Mouse (Mus musculus) erythroblast, embryonic 14.5 days (primary cell): ENCODE measurements around the gene Crtc3. TPM values are rescaled to one million over a fixed set of nuclear protein-coding genes. Genes with fewer than 3 reads are reported as not detected.

Source experiments
- H3K27me3 ChIP-seq: 2 replicates; pipeline ENCODE4 v1.6.1; 2012; ENCODE audit warnings: inconsistent platforms; ENCODE audit not compliant: control insufficient read depth
- H3K36me3 ChIP-seq: 2 replicates; pipeline ENCODE4 v1.6.1; 2012; ENCODE audit warnings: mild to moderate bottlenecking, inconsistent platforms; ENCODE audit not compliant: control insufficient read depth
- H3K4me1 ChIP-seq: 2 replicates; pipeline ENCODE4 v1.6.1; 2012; ENCODE audit warnings: inconsistent platforms; ENCODE audit not compliant: control insufficient read depth
- H3K4me3 ChIP-seq: replicated peaks from 2 replicates; pipeline ENCODE3; 2012; ENCODE audit warnings: moderate library complexity, mild to moderate bottlenecking, inconsistent platforms
- H3K9me3 ChIP-seq: 2 replicates; pipeline ENCODE4 v1.6.1; 2012; ENCODE audit warnings: low read length, inconsistent platforms, mixed read lengths; ENCODE audit not compliant: control insufficient read depth
- GATA1 ChIP-seq: IDR thresholded peaks from 2 replicates; pipeline ENCODE4 v1.6.1; 2012; ENCODE audit warnings: low read length, inconsistent platforms, mixed read lengths
- TAL1 ChIP-seq: IDR thresholded peaks from 3 replicates; pipeline ENCODE4 v1.6.1; 2012; ENCODE audit warnings: low read length, inconsistent platforms, mixed read lengths
- polyA plus RNA-seq: library from polyadenylated mRNA; stranded (reverse); fragments of >175 nt; gene quantifications from 2 replicates; pipeline ENCODE4 v1.2.3, GENCODE M21; 2012

Crtc3 gene
- polyA plus RNA-seq, 1 experiment: 0.78 TPM

DNA sequence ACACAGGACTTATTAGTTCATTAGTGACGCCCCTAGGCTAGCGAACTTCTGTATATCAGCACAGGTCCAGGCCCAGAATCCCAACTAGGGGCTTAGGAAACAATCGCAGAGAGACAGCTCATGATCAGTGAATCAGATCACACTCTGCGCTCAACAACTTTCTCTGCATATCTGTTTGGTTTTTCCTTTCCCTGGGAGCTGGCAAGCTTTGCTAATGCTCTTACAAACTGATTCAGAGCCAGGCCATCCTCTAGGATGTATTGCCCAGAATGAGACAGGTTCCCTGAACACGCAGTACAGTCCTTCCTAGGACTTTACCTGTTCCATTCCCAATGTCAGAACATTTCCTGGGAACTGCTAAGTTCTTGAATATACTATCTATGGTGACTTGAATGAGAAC is 61.7 kb downstream of the Crtc3 start:
- no peak for TF ChIP-seq GATA1
- TF ChIP-seq TAL1: no peak
- no peak overlapping the region for H3K4me3 ChIP-seq
- no peaks in the 10 kb centered on the region for H3K36me3 ChIP-seq
- H3K9me3 ChIP-seq: no peaks in the 10 kb centered on the region
- H3K27me3 ChIP-seq: no peaks in the 10 kb centered on the region
- H3K4me1 ChIP-seq: peaks cover 22% of the 10 kb centered on the region

DNA sequence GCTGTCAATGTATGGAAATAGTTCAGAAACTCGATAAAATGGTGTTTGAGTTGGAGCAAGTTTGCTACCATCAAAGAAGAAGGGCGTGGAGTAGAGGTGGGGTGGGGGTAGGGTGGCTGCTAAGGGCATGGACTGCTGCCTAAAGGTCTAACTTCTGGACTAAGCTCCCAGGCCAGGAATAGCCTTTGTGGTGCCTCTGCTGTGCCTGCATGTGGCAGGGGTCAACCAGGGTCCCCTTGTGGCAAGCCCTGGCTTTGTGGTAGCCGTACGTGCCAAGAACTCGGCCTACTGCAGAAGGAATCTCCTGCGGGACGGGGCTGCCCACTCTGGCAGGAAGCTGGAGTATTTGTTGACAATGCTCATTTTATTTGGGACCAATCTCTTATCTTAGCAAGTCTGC is 62.8 kb downstream of the Crtc3 start:
- Histone ChIP-seq H3K9me3 (no peaks in the 10 kb centered on the region), H3K36me3 (peaks cover 3% of the 10 kb centered on the region; the same call in 1 of the 2 replicates), H3K4me1 (peaks cover 20% of the 10 kb centered on the region), H3K4me3 (no peak overlapping the region), H3K27me3 (no peaks in the 10 kb centered on the region)
- TF ChIP-seq TAL1 (no peak), GATA1 (no peak)

DNA sequence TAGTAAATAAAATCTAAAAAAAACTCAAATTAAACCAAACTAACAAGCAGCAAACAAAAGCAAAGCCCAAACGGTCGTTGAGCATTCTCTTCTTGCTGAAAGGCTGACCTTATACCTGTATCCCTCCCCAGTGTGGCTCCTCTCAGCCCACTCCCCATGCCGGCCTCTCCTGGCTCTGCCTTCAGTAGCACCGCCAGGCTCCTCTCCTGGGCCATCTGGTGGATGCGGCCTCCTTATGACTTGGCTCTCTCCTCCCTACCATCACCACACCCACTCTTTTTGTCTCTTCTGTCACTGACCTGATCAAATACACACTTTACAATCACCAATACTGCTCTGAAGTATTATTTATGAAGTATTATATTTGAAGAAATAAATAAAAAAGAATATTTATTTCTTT is 65.4 kb downstream of the Crtc3 start:
- H3K4me3 ChIP-seq: no peak overlapping the region
- peaks cover 4% of the 10 kb centered on the region; the same call in 1 of the 2 replicates for H3K36me3 ChIP-seq
- H3K27me3 ChIP-seq: no peaks in the 10 kb centered on the region
- H3K9me3 ChIP-seq: no peaks in the 10 kb centered on the region
- H3K4me1 ChIP-seq: peaks cover 3% of the 10 kb centered on the region
- TF ChIP-seq TAL1 (no peak), GATA1 (no peak)

DNA sequence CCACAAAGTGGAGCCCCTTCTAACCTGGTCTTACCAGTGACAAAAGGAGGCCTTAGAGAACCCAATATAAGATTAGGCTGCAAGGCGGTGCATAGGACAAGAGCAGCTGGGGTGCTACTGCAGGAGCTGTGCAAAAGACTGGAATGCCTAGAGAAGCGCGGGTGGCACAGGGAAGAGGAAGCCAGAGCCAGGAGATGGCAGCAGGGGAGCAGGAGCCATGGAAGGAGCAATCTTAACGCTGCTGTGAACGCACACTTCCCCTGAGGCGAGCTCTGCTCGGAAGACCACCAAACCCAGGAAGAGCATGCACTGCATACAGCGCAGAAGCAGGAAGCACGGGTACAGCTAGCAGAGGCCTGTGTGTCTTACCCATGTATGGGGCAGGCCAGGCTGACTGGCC is 72.6 kb downstream of the Crtc3 start:
- no peaks in the 10 kb centered on the region for H3K4me1 ChIP-seq
- peaks cover 9% of the 10 kb centered on the region for H3K36me3 ChIP-seq
- TF ChIP-seq TAL1: no peak
- TF ChIP-seq GATA1: no peak

DNA sequence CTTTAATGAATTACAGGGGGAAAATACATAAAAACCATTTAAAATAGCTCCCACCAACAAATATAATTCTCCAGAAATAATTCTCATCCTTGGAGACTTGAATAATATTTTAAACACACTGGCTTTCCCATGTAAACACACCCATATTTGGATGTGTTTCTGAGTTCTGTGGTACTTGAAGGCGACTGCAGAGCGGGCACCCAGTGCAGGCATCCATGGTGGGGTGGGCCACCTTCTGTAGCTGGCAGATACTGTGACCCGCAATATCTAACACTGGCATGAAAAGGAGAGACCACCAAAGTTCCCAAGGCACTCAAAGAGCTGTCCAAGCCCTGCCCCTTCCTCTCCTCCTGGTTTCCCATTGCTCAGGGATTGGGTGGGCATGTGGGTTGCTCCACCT is 74.6 kb downstream of the Crtc3 start:
- no peaks in the 10 kb centered on the region for H3K4me1 ChIP-seq
- peaks cover 8% of the 10 kb centered on the region for H3K36me3 ChIP-seq
- H3K9me3 ChIP-seq: no peaks in the 10 kb centered on the region
- TF ChIP-seq GATA1: no peak
- TF ChIP-seq TAL1: no peak
- H3K4me3 ChIP-seq: no peak overlapping the region
- no peaks in the 10 kb centered on the region for H3K27me3 ChIP-seq

More for the DNA sequence above, 72.6 kb downstream of the Crtc3 start:
- H3K4me3 ChIP-seq: no peak overlapping the region
- H3K9me3 ChIP-seq: no peaks in the 10 kb centered on the region
- H3K27me3 ChIP-seq: no peaks in the 10 kb centered on the region

DNA sequence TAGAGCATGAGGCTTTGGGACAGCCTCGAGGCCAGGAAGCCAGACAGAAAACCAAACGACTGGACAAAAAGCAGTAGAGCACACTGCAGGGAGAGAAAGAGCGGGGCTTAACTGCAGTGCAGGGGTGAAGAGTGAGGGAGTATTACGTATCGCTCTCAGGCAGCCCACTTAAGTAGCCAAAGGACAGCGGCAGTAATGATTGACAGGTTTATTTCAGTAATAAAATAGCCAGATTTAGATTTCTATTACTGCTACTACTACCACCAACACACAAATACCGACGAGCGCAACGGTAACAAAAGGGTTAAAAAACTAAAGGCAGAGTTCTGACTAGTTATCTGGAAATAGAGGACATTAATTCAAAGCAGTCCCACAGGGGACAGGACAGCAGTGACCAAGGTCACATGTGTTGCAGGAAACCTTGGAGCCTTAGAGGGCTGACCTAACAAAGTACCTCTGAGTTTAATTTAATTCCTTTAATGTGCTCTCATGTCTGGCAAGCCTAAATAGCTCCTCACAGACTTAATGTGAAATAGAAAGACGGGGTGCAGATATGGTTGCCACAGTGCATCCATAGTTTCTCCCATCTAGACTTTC is 76.4 kb downstream of the Crtc3 start:
- Histone ChIP-seq H3K4me1 (no peaks in the 10 kb centered on the region), H3K27me3 (no peaks in the 10 kb centered on the region), H3K36me3 (peaks cover 8% of the 10 kb centered on the region), H3K9me3 (no peaks in the 10 kb centered on the region), H3K4me3 (no peak overlapping the region)
- TF ChIP-seq TAL1 (no peak), GATA1 (no peak)

DNA sequence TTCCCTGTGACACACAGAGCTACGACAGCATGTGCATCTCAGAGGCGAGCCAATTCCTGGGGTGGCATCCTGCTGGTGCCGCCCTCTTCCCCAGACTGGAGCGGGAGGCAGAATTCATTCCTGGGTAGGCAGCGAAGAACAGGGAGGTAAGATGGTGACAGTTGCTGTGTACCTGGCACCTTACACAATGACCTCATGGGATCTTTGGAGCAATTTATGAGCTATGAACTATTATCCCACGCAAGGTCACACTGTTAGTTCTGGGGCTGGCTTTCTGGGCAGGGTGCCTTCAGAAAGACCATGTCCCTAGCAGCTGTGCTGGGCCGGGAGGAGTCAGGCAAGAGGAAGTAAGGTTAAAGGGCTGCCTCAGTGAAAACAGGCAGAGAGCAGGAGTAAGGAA is 77.0 kb downstream of the Crtc3 start:
- Histone ChIP-seq H3K27me3 (no peaks in the 10 kb centered on the region), H3K4me1 (no peaks in the 10 kb centered on the region), H3K36me3 (peaks cover 8% of the 10 kb centered on the region), H3K9me3 (no peaks in the 10 kb centered on the region), H3K4me3 (no peak overlapping the region)
- TF ChIP-seq TAL1 (no peak), GATA1 (no peak)

DNA sequence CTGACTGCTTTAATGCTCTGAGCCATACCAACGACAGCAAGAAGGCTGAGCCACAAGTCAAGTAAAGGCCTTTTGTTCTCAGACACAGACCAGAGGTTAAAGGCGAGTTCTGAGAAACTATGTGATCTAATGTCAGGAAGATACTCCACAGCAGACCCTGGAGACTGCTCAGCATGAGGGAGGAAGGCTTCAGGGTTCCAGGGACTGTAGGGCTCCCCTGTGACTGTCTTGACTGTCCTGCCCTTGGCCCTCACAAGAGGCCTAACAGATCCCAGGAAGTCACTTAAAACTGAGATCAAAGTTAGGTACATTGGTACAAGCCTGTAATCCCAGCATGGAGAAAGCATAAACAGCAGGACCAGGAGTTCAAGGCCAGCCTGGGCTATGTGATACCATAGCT is 81.2 kb downstream of the Crtc3 start:
- TF ChIP-seq TAL1 (no peak), GATA1 (no peak)
- H3K27me3 ChIP-seq: no peaks in the 10 kb centered on the region
- peaks cover 3% of the 10 kb centered on the region; the same call in 1 of the 2 replicates for H3K36me3 ChIP-seq

DNA sequence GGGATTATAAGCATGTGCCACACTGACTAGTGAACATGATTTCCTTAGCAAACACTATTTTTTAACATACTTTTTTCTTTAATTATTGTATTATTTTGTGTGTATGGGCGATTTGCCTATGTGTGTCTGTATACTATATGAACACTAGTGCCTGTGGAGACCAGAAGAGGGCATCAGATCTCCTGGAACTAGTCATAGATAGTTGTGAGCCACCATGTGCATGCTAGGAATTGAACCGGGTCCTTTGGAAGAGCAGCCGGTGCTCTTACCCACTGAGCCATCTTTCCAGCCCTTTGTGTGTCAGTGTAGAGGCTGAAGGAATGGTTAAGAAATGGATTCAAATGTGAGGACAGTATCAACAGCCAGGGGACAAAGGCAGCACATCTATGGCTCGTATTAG is 82.2 kb downstream of the Crtc3 start:
- H3K4me1 ChIP-seq: peaks cover 2% of the 10 kb centered on the region; the same call in 1 of the 2 replicates
- no peaks in the 10 kb centered on the region for H3K27me3 ChIP-seq
- TF ChIP-seq TAL1 (no peak), GATA1 (no peak)
- H3K4me3 ChIP-seq: no peak overlapping the region
- peaks cover 3% of the 10 kb centered on the region; the same call in 1 of the 2 replicates for H3K36me3 ChIP-seq
- H3K9me3 ChIP-seq: no peaks in the 10 kb centered on the region

More for the DNA sequence above, 81.2 kb downstream of the Crtc3 start:
- Histone ChIP-seq H3K4me3 (no peak overlapping the region), H3K9me3 (no peaks in the 10 kb centered on the region), H3K4me1 (no peaks in the 10 kb centered on the region)

DNA sequence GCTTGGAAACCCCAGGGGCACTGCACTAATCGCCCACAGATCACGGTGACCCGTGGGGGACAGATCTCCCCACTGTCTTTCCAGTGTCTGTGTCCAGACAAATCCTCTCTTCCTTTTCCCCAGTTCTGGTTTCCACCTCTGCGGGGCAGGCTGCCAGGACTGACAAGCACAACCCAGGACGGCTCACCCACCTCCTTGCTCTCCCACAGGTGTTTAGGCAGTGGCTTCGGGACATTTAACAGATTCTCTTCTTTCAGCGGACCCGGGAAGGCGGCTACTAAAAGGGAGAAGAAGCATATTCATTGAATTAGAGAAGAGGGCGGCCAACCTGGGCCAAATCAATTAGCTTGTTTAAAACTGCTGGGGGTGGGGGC is 83.1 kb downstream of the Crtc3 start:
- Histone ChIP-seq H3K4me3 (no peak overlapping the region), H3K36me3 (peaks cover 6% of the 10 kb centered on the region), H3K27me3 (no peaks in the 10 kb centered on the region), H3K9me3 (no peaks in the 10 kb centered on the region), H3K4me1 (peaks cover 2% of the 10 kb centered on the region; the same call in 1 of the 2 replicates)
- TF ChIP-seq GATA1 (no peak), TAL1 (no peak)
